Mouse (Mus musculus): Measurements from ENCODE around the gene Ms4a18.

Ms4a18 gene

GRCm38 (mm10) chr19:10983146-10983545, 34.7 kb downstream of the Ms4a18 start:
- no peak for ATAC-seq (ENCODE audit: low TSS enrichment)

- no peak for ATAC-seq (ENCODE audit: low TSS enrichment)
Measured at GRCm38 (mm10) chr19:10980210-10980609, 37.6 kb downstream of the Ms4a18 start.

- ATAC-seq (ENCODE audit: low TSS enrichment) = peak; percentile 87
Measured at GRCm38 (mm10) chr19:10979184-10980168, 38.4 kb downstream of the Ms4a18 start.

GRCm38 (mm10) chr19:10976318-10976717, 41.5 kb downstream of the Ms4a18 start:
- no peak for ATAC-seq (ENCODE audit: low TSS enrichment)

GRCm38 (mm10) chr19:10975187-10975586, 42.6 kb downstream of the Ms4a18 start:
- ATAC-seq (ENCODE audit: low TSS enrichment) = no peak

- ATAC-seq (ENCODE audit: low TSS enrichment) = no peak
Measured at GRCm38 (mm10) chr19:10974238-10974865, 43.5 kb downstream of the Ms4a18 start, which contains the start of gene Ms4a10. TSS of gene Ms4a10 (minus strand) at chr19:10974670.

GRCm38 (mm10) chr19:10973187-10973586, 44.6 kb downstream of the Ms4a18 start:
- no peak for ATAC-seq (ENCODE audit: low TSS enrichment)

- no peak for ATAC-seq (ENCODE audit: low TSS enrichment)
Measured at GRCm38 (mm10) chr19:10972660-10973059, 45.2 kb downstream of the Ms4a18 start.

GRCm38 (mm10) chr19:10970457-10970856, 47.4 kb downstream of the Ms4a18 start:
- ATAC-seq (ENCODE audit: low TSS enrichment) = no peak

GRCm38 (mm10) chr19:10968578-10968977, 49.3 kb downstream of the Ms4a18 start:
- ATAC-seq (ENCODE audit: low TSS enrichment) = no peak

- no peak for ATAC-seq (ENCODE audit: low TSS enrichment)
Measured at GRCm38 (mm10) chr19:10965721-10966120, 52.1 kb downstream of the Ms4a18 start.

GRCm38 (mm10) chr19:10959978-10960346, 57.9 kb downstream of the Ms4a18 start:
- no peak for ATAC-seq (ENCODE audit: low TSS enrichment)

GRCm38 (mm10) chr19:10959085-10959977, 58.5 kb downstream of the Ms4a18 start:
- ATAC-seq (ENCODE audit: low TSS enrichment) = peak; percentile 77

GRCm38 (mm10) chr19:10952021-10952939, 65.6 kb downstream of the Ms4a18 start:
- ATAC-seq (ENCODE audit: low TSS enrichment) = peak; percentile 52

GRCm38 (mm10) chr19:10949558-10949957, 68.3 kb downstream of the Ms4a18 start:
- no peak for ATAC-seq (ENCODE audit: low TSS enrichment)

GRCm38 (mm10) chr19:10949112-10949511, 68.7 kb downstream of the Ms4a18 start, which contains the start of gene Ccdc86:
TSS of gene Ccdc86 (minus strand) at chr19:10949266.
- peak; percentile 95 for ATAC-seq (ENCODE audit: low TSS enrichment)

GRCm38 (mm10) chr19:10948416-10948815, 69.4 kb downstream of the Ms4a18 start:
- no peak for ATAC-seq (ENCODE audit: low TSS enrichment)

GRCm38 (mm10) chr19:10947219-10947618, 70.6 kb downstream of the Ms4a18 start:
- no peak for ATAC-seq (ENCODE audit: low TSS enrichment)

All from frontal cortex, adult (tissue).